Mouse (Mus musculus) liver, adult (tissue): ENCODE results near the gene Olfr56.

Experiments used
- GATA4 ChIP-seq: IDR thresholded peaks from 2 replicates; pipeline ENCODE4 v1.6.1; 2014; ENCODE audit warnings: mild to moderate bottlenecking, low read length; ENCODE audit not compliant: insufficient replicate concordance

The Olfr56 gene

DNA sequence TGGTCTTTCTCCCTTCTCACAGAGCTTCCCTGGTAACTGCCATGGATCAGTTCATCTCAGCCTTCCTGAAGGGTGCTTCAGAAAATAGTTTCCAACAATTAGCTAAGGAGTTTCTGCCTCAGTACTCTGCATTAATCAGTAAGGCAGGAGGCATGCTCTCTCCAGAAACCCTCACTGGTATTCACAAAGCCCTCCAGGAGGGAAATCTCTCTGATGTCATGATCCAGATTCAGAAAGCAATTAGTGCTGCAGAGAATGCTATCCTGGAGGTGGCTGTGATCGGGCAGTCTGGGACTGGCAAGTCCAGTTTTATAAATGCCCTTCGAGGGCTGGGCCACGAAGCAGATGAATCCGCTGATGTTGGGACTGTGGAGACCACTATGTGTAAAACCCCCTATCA is 116.7 kb downstream of the Olfr56 start:
- no peak for TF ChIP-seq GATA4

DNA sequence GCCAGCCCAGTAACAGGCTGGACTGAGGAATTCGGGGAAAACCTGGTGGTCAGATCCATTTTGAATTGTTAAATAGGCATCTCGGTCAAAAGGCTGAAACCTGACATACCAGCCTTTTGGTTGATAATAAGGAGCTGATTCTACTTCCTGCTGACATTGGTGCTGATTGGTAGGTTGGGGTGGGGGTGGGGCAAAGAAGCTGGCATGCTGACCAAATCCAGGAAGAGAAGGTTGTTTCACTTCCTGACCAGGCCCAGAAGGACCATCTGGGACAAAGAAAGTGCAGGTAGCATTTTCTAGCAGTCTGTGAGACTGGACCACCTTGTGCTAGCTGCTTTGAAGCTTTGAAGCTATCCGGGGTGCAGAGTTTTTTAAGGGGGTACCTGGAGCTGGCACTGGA is 121.7 kb downstream of the Olfr56 start:
- no peak for TF ChIP-seq GATA4

DNA sequence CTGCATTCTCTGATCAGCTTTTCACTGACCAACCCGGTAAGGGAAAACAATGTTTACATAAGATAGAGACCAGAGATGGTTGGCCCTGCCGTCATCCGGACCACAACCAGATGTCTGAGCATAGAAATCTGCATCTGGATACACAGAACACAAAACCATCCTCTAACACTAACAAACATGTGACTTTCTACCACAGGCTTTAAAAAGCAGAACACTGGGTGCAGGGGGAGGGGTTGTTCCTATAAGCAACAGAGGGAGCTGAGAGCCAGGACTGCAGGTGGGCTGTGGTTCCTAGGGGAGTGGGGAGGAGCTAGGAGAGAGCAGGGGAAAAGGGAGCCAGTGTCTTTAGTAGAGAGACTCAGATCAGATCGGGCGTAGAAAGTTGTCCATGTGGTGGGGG is 122.8 kb downstream of the Olfr56 start:
- TF ChIP-seq GATA4 = no peak

DNA sequence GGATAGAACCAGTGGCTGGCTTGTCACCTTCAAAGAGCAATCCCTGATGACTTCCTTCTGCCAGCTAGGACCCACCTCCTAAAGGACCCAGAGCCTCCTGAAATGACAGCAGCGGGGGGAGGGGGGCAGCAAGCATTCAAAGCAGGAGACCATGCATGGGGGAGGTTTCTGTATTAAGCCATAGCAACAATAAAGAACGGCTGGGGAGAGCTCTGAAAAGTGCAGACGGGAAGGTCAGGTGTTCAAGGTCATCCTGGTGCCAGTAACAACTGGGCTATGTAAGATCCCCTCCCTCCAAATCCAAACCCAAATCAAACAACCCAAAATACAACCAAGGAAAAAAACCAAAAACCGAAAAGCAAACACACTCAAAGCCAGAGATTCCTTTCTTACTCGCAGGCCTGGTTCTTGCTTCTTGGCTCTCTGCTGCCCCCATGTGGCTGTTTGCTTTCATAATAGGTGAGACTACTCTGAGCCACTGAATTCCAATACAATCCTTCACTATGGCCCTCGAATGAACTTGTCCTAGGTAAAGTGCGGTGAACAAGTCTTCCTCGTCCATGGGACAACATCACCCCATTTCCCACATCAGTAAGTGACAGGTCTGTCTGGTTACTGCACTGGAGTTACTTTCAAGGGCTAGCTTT is 124.5 kb downstream of the Olfr56 start:
- no peak for TF ChIP-seq GATA4

DNA sequence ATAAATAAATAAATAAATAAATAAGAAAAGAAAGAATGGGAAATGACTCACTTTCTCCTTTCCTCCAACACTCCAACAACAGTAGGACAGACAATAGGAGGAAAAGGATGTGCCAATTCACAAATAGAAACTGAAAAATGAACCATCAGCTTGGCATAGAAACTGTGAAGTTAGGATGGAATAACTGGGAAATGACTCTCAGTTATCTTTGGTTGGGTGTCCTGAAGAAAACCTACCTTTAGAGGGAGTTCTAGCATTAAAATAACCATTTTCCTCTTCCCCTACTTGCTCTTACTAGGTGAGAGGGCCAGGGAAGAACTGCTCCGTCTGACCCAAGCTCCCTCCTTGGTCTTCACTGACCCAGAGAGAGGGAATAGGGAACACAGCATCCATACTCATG is 127.1 kb downstream of the Olfr56 start:
- peak; percentile 38; the same call in 1 of the 2 replicates for TF ChIP-seq GATA4

DNA sequence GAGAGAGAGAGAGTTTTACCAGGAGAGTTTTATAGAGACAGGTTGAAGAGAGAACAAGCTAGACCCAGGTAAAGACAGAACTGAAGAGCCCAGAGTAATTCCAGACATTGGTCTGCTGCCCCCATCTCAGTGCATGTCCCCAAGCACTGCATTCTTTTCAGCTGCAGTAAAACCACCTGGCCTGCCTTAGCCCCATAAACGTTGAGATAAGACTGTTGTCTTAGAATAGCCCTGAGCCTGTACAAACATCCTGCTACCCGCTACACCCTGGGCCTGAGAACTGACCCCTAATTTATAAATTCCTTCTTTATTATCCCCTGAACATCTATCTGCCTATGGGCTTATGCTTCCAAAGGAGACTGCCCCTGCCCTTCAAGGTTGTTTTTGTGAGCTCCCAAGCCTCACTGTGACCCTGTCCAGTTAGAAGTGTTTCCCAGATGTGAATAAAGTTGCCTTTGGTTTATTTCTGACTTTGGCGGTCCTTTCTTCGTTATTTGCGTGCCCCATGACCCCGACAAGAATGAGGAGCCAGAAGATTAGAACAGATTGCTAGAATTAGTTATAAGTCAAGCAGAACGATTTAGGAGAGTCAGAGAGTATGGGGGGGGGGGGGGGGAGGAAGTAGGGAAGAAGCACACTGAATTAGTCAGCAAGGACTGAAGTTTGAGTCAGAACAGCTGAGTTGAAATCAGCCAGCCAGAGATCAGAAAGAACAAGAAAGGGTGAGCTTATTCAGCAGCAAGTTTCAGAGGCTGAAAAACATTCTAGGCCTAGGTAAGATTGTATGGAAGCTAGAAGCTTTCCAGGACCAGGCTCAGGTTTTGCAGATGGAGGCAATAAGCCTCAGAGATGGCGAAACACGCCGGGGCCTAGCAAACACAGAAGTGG is 129.2 kb downstream of the Olfr56 start:
- TF ChIP-seq GATA4 = no peak

DNA sequence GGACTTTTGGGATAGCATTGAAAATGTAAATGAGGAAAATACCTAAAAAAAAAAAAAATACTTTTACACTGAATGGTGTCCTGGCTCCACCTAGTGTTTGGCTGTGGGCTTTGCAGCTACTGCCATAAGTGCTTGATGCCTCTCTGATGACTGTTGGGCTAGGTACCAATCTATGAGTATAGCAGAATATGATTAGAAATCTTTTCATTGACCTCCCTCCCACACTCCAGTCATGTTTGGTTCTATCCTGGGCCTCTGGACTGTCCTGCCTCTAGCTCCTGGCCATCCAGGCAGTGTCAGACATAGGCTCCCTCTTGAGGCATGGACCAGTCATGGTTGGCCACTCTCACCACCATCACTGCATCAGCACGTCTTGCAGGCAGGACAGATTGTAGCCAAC is 130.1 kb downstream of the Olfr56 start:
- no peak for TF ChIP-seq GATA4

DNA sequence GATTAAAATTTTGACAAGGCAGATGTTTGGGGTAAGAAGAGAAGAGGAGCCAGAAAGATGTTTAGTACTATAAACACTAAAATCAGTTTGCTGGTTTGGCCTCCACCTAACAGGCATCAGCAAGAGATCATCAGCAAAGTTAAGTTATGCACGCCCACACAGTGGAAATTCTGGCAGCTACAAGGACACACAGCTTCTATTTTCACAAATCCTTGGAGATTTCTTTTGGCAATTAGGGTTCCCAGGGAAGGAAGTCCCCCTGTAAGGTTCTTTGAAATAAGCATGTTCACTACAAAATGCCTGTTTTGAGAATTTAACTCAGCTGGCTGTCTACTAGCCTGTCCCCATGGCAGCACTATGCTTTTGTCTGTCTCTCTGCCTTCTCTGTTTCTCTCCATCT is 132.3 kb downstream of the Olfr56 start:
- no peak for TF ChIP-seq GATA4

DNA sequence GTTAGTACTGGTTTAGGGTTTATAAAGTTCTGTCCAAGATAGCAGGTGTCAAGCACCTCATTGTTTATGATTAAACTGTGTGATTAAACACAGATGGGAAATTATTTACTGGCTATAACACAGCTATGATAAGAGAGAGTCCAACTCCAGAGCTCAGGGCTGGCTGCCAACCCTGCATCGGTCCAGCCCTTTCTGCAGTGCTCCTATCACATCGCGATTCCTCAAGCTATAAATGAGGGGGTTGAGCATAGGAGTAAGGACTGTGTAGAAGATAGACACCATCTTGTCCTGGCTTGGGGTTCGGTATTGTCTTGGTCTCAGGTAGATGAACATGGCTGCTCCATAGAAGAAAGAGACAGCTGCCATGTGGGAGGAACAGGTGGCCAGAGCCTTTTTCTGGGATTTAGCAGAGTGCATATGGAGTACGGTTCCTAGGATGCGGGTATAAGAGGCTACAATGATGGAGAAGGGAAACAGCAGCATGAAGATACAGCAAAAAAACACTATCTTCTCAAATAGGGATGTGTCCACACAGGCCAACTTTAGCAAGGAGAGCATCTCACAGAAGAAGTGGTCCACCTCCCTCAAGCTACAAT is 134.0 kb downstream of the Olfr56 start:
- no peak for TF ChIP-seq GATA4

DNA sequence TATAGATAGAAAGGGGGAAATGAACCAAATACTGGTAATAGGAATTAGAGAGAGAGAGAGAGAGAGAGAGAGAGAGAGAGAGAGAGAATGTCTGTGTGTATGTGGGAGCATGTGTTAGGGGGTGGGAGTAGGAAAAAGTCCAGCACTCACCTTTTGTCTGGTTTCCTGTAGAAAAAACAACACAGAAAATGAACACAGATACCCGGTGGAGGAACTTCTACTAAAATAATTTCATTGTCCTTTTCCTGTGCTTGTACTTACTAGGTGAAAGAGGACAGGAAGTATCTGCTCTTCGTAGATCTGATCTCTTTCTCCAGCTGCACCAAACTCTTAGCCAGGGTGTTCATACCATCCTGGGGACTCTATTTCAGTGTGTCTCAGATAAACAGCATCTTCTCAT is 135.5 kb downstream of the Olfr56 start:
- no peak for TF ChIP-seq GATA4

DNA sequence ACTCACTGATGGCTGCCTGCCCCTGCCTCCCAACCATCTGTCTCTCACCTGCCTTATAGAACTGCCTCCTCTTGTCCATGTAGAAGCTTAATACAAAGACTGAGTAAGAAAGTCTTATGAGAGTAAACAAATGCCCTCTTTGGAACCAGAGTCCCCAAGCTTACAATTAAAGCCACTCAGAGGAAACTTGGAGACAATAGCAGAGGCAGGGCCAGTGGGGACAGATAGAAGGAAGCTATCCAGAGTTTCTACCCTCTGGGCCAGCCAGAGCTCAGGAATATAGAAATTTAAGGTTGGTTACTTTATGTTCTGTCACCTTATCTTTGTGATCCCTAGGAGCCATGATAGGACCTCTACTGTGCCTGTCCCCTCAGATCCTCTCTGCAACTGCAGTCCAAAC is 136.1 kb downstream of the Olfr56 start, which contains the start of gene Olfr1396:
Gene Olfr1396, minus strand, starts transcription at position 101 of the 400 bp plus-strand sequence.
- TF ChIP-seq GATA4 = no peak

DNA sequence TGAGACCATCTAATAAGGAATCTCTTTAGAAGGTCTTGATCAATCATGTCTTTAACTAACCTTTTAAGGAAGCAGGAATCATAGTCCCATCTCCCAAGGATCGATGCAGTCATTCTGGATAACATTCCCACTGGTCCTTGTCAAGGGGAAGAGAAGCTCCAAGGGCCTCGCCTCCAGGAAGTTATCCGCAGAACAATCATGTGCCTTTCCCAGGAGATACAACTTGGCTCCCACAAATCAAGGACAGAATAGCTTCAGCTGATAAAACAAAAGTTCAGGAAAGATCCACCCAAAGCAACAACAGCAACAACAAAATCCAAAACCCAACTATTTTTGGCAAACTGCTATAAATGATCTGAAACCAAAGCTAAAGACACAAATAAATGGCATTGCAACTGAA is 140.9 kb downstream of the Olfr56 start:
- no peak; the same call in 1 of the 2 replicates for TF ChIP-seq GATA4

DNA sequence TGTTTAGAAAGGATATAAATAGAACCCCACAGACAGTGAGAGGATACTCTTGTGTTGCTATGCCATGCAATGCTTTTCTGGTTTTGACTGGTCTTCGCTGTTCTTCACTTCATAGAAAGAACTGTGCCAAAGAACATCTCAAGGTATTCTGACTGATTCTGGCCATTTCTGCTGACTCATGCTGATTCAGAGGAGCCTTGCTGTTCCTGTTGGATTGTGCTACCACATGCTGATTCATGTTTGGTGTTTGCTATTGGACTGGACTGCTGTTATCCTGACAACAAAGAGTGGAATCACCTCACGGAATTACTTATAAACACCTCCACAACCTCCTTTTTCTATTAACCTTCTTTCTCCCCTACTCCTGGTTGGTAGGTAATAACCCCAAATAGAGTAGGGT is 145.5 kb downstream of the Olfr56 start:
- TF ChIP-seq GATA4 = no peak

DNA sequence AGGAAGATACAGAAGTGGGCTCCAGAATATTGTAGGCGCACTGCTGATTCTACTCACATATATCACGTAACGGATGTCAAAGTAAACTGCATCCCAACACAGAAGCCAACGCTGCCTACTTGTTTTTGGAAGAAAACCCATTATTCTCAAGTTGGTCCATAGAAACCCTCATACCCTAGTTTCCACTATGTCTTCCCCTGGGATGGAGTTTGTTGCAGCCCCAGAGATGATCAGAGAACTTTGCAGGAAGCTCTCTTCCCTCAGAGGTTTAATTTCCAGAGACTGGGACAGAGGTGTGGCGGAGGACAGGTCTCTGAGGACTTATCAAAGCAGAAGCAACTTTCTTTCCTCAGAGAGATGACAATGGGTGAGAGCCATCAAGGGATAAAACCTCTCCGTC is 163.3 kb downstream of the Olfr56 start, which contains the start of gene Olfr1395:
Gene Olfr1395, plus strand, starts transcription at position 301 of the 400 bp plus-strand sequence.
- no peak for TF ChIP-seq GATA4

DNA sequence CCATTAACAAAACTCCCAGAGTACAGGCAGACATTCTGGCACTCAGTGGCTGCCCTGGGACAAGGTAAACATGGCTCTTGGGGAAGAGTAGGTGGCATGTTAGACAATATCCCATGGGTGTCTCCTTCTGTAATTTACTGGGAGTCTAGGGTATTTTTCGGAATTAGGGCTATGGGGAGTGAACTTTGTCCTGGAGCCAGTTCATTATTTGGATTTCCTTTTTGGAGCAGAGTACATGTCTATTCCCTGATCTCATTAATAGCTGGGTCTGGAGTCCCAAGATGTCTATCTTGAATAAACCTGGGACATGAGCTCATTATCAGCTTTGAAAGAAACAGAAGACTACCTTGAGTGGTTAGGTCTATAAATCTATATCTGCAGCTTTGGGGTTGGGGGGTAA is 175.4 kb downstream of the Olfr56 start, which contains the start of gene Olfr1394:
Gene Olfr1394, plus strand, starts transcription at position 301 of the 400 bp plus-strand sequence.
- TF ChIP-seq GATA4 = no peak
